Mouse (Mus musculus) brain, embryonic 14.5 days (tissue): ENCODE measurements around the gene Brdt.

Source experiments
- CTCF ChIP-seq: fragments of 200-500 bp; IDR thresholded peaks from 2 replicates; pipeline ENCODE4 v1.5.1; 2012; ENCODE audit warnings: inconsistent platforms, mild to moderate bottlenecking, moderate library complexity, borderline replicate concordance; ENCODE audit not compliant: insufficient read depth, insufficient read length; ENCODE audit errors: extremely low read depth
- POLR2A ChIP-seq: fragments of 200-500 bp; IDR thresholded peaks from 2 replicates; pipeline ENCODE4 v1.6.1; 2012; ENCODE audit warnings: mild to moderate bottlenecking, inconsistent platforms, borderline replicate concordance; ENCODE audit not compliant: poor library complexity, insufficient read depth, insufficient read length, severe bottlenecking; ENCODE audit errors: extremely low read depth

DNA sequence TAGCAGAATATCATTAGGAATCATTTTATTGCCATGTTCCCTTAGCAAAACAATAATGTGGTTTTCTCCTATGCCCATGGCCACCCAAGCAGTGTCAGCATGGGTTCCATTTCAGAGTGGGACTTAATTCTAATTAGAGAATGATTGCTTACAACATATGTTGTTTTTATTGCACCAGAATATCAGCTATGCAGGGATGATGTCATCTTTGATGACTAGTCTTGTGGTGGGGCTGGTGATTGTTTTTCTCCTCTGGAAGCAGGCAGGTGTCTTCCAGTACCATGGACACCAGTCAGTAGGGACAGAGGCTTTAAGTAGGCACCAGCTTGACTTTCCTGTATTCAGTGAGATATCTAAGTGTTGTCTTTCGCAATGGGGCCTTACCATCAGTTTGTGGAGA, 56.8 kb downstream of the Brdt start:
- TF ChIP-seq CTCF (no peak), POLR2A (no peak)
